Mouse (Mus musculus) limb, embryonic 14.5 days (tissue): ENCODE measurements at regions not wholly inside any gene's neighbourhood (a gene's known extent, or its start where the extent isn't known, plus 50 kb on each side); places are given as distances from the start of the nearest gene placed in this dataset.

Source experiments
- ATAC-seq: fragments of 200-750 bp; cut with Nextera tagmentation; 2 replicates; pipeline ENCODE4 v1.8.0; 2017; ENCODE audit warnings: low read depth, moderate number of reproducible peaks, moderate TSS enrichment; ENCODE audit not compliant: low FRiP score
- DNase-seq: peaks from one replicate; pipeline ENCODE4 v3.0.0-alpha.2; 2015; ENCODE audit warnings: low spot score
- H3K27ac ChIP-seq: fragments of 300-500 bp; sonication (generic); replicated peaks from 2 replicates; pipeline ENCODE4 v1.5.1; 2014; ENCODE audit warnings: low read depth, mild to moderate bottlenecking, low read length, moderate library complexity, mixed read lengths
- H3K27me3 ChIP-seq: fragments of 300-500 bp; sonication (generic); 2 replicates; pipeline ENCODE4 v1.6.1; 2014; ENCODE audit warnings: low read length, mixed read lengths; ENCODE audit not compliant: control insufficient read depth, insufficient read depth
- H3K36me3 ChIP-seq: fragments of 300-500 bp; sonication (generic); 2 replicates; pipeline ENCODE4 v1.6.1; 2014; ENCODE audit warnings: mild to moderate bottlenecking, low read length, moderate library complexity, mixed read lengths; ENCODE audit not compliant: control insufficient read depth, insufficient read depth
- H3K4me1 ChIP-seq: fragments of 300-500 bp; sonication (generic); 2 replicates; pipeline ENCODE4 v1.6.1; 2014; ENCODE audit warnings: antibody characterized with exemption, low read length, mixed read lengths; ENCODE audit not compliant: control insufficient read depth, insufficient read depth
- H3K4me2 ChIP-seq: fragments of 300-500 bp; sonication (generic); replicated peaks from 2 replicates; pipeline ENCODE4 v1.6.1; 2014; ENCODE audit warnings: low read depth, mild to moderate bottlenecking, low read length, moderate library complexity; ENCODE audit not compliant: severe bottlenecking
- H3K4me3 ChIP-seq: fragments of 300-500 bp; sonication (generic); replicated peaks from 2 replicates; pipeline ENCODE4 v1.5.1; 2014; ENCODE audit warnings: low read length
- H3K9ac ChIP-seq: fragments of 300-500 bp; sonication (generic); 2 replicates; pipeline ENCODE4 v1.6.1; 2014; ENCODE audit warnings: mild to moderate bottlenecking, low read depth, low read length, moderate library complexity; ENCODE audit not compliant: severe bottlenecking
- H3K9me3 ChIP-seq: fragments of 300-500 bp; sonication (generic); 2 replicates; pipeline ENCODE4 v1.6.1; 2016; ENCODE audit warnings: low read length; ENCODE audit not compliant: control insufficient read depth
- POLR2A ChIP-seq: fragments of 200-500 bp; IDR thresholded peaks from 2 replicates; pipeline ENCODE4 v1.8.0; 2012; ENCODE audit warnings: inconsistent platforms, mild to moderate bottlenecking, moderate library complexity, borderline replicate concordance; ENCODE audit not compliant: insufficient read depth, insufficient read length; ENCODE audit errors: extremely low read depth
- WGBS: fragments of 180-500 bp; shearing (Covaris S2); extraction: QIAGEN DNeasy Blood & Tissue Kit; methylation state at CpG from one replicate; pipeline ENCODE4 v1.1.7; 2014; 5-methylcytosine and 5-hydroxymethylcytosine counted together

- 90% methylated on average over 3 of the region's 3 CpGs for WGBS
- no peak overlapping the region for H3K4me3 ChIP-seq
- no peak for TF ChIP-seq POLR2A
- no peaks in the 10 kb centered on the region for H3K27me3 ChIP-seq
- no peaks in the 10 kb centered on the region for H3K36me3 ChIP-seq
- no peak for ATAC-seq
- DNase-seq: no peak
- peaks cover 13% of the 10 kb centered on the region for H3K4me1 ChIP-seq
- H3K9me3 ChIP-seq: peaks cover 11% of the 10 kb centered on the region
- no peak overlapping the region for H3K4me2 ChIP-seq
- H3K27ac ChIP-seq: no peak overlapping the region
- H3K9ac ChIP-seq: no peak overlapping the region
Observed at GRCm38 (mm10) chr12:99639118-99639517, 75.7 kb upstream of the Foxn3 start.

GRCm38 (mm10) chr12:99637986-99638385, 74.6 kb upstream of the Foxn3 start:
- TF ChIP-seq POLR2A: no peak
- H3K9me3 ChIP-seq: peaks cover 5% of the 10 kb centered on the region; the same call in 1 of the 2 replicates
- H3K9ac ChIP-seq: no peak overlapping the region
- ATAC-seq (no peak), DNase-seq (no peak)
- no peak overlapping the region for H3K4me3 ChIP-seq
- H3K4me2 ChIP-seq: no peak overlapping the region
- peaks cover 13% of the 10 kb centered on the region for H3K4me1 ChIP-seq
- 90% methylated on average over 5 of the region's 5 CpGs for WGBS
- no peaks in the 10 kb centered on the region for H3K36me3 ChIP-seq
- H3K27ac ChIP-seq: no peak overlapping the region
- no peaks in the 10 kb centered on the region for H3K27me3 ChIP-seq

- DNase-seq: no peak
Observed at GRCm38 (mm10) chr12:99636234-99636633, 72.9 kb upstream of the Foxn3 start.

GRCm38 (mm10) chr12:99635361-99635760, 72.0 kb upstream of the Foxn3 start:
- Histone ChIP-seq H3K9me3 (peaks cover 4% of the 10 kb centered on the region; the same call in 1 of the 2 replicates), H3K27me3 (no peaks in the 10 kb centered on the region), H3K4me1 (peaks cover 6% of the 10 kb centered on the region), H3K36me3 (no peaks in the 10 kb centered on the region), H3K9ac (no peak overlapping the region), H3K4me3 (no peak overlapping the region), H3K27ac (no peak overlapping the region), H3K4me2 (no peak overlapping the region)
- ATAC-seq: no peak
- no peak for TF ChIP-seq POLR2A
- no peak for DNase-seq
- 42% methylated on average over 4 of the region's 4 CpGs for WGBS

More at GRCm38 (mm10) chr12:99636234-99636633, 72.9 kb upstream of the Foxn3 start:
- H3K4me3 ChIP-seq: no peak overlapping the region
- H3K4me1 ChIP-seq: peaks cover 13% of the 10 kb centered on the region
- no peak overlapping the region for H3K4me2 ChIP-seq
- ATAC-seq: no peak
- no peak overlapping the region for H3K9ac ChIP-seq
- H3K27me3 ChIP-seq: no peaks in the 10 kb centered on the region
- 87% methylated on average over 3 of the region's 3 CpGs for WGBS
- no peak for TF ChIP-seq POLR2A
- no peaks in the 10 kb centered on the region for H3K36me3 ChIP-seq
- peaks cover 4% of the 10 kb centered on the region; the same call in 1 of the 2 replicates for H3K9me3 ChIP-seq
- no peak overlapping the region for H3K27ac ChIP-seq

GRCm38 (mm10) chr12:99634726-99635125, 71.3 kb upstream of the Foxn3 start:
- WGBS: 91% methylated on average over 4 of the region's 4 CpGs
- Histone ChIP-seq H3K4me3 (no peak overlapping the region), H3K27ac (no peak overlapping the region), H3K4me1 (no peaks in the 10 kb centered on the region), H3K36me3 (no peaks in the 10 kb centered on the region), H3K27me3 (no peaks in the 10 kb centered on the region), H3K9ac (no peak overlapping the region), H3K9me3 (peaks cover 4% of the 10 kb centered on the region; the same call in 1 of the 2 replicates), H3K4me2 (no peak overlapping the region)
- TF ChIP-seq POLR2A: no peak
- ATAC-seq (no peak), DNase-seq (no peak)

- 87% methylated on average over 10 of the region's 10 CpGs for WGBS
- Histone ChIP-seq H3K4me2 (no peak overlapping the region), H3K4me3 (no peak overlapping the region), H3K9ac (no peak overlapping the region), H3K27ac (no peak overlapping the region), H3K36me3 (no peaks in the 10 kb centered on the region), H3K4me1 (no peaks in the 10 kb centered on the region), H3K27me3 (no peaks in the 10 kb centered on the region), H3K9me3 (peaks cover 4% of the 10 kb centered on the region; the same call in 1 of the 2 replicates)
- no peak for DNase-seq
- TF ChIP-seq POLR2A: no peak
- no peak for ATAC-seq
Observed at GRCm38 (mm10) chr12:99633678-99634077, 70.3 kb upstream of the Foxn3 start.
